Mouse (Mus musculus): ENCODE results near the gene Irf2bpl. TPM values are rescaled to one million over a fixed set of nuclear protein-coding genes. Genes with fewer than 3 reads are reported as not detected.

Gene Irf2bpl
- polyA plus RNA-seq, 1 experiment from 2014 or later, result 53.9 TPM

- no peak overlapping the region for H3K4me3 ChIP-seq
- no peak overlapping the region for H3K9ac ChIP-seq
- no peaks in the 10 kb centered on the region for H3K36me3 ChIP-seq
- H3K4me2 ChIP-seq (replicated peaks), result peak overlapping the region; percentile 54; the same call in 1 of the 2 replicates
- H3K27ac ChIP-seq, result peak overlapping the region; percentile 99
- no peak for ATAC-seq (ENCODE audit: insufficient number of reproducible peaks, insufficient read depth, low FRiP score, low TSS enrichment)
- H3K4me1 ChIP-seq, result peaks cover 80% of the 10 kb centered on the region
- no peaks in the 10 kb centered on the region for H3K9me3 ChIP-seq
- 28% methylated on average over 7 of the region's 7 CpGs for WGBS
- no peaks in the 10 kb centered on the region for H3K27me3 ChIP-seq
Observed at GRCm38 (mm10) chr12:86896921-86897512, 12.4 kb upstream of the Irf2bpl start.

GRCm38 (mm10) chr12:86896441-86896890 is 11.9 kb upstream of the Irf2bpl start:
- Histone ChIP-seq H3K27ac (peak overlapping the region; percentile 99), H3K36me3 (no peaks in the 10 kb centered on the region), H3K4me2 (replicated peaks) (peak overlapping the region; percentile 54), H3K4me1 (peaks cover 86% of the 10 kb centered on the region), H3K4me3 (no peak overlapping the region), H3K27me3 (no peaks in the 10 kb centered on the region), H3K9ac (no peak overlapping the region; the same call in 1 of the 2 replicates), H3K9me3 (no peaks in the 10 kb centered on the region)
- WGBS, result 15% methylated on average over 7 of the region's 7 CpGs
- ATAC-seq (ENCODE audit: insufficient number of reproducible peaks, insufficient read depth, low FRiP score, low TSS enrichment), result no peak

DNA sequence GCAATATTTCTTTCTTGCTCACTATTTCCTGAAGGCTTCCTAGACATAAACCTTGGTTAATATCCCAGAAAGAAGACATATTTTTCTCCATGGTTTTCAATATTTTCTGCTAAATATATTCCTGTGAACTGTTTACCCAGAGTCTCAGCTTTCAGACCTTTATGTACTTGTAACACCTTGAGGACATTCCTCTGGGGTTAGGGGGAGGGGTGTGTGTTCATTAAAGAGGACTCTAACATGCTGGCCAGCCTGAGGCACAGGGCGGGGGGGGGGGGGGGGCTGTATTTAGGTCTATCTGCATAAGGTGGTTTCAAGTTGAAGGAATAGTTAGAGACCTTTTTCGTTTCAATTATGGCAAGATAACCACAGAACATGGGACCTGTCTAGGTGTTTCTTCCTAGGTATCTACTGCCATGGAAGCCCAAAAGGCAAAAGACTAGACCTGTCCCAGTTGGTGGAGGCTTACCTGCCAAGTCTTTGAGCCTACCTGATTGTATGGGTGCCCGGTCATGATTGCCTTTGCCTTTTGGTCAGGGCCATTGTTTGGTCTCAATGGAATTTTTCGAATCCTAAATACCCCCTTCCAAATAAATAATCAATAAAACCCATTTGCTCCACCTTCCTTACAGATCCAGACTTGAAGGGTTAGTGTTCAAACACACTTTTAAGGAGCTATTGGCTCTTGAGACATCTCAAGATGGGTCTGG is 11.3 kb upstream of the Irf2bpl start:
- no peaks in the 10 kb centered on the region for H3K9me3 ChIP-seq
- peaks cover 89% of the 10 kb centered on the region for H3K4me1 ChIP-seq
- peak overlapping the region; percentile 99 for H3K27ac ChIP-seq
- WGBS, result 36% methylated on average over 4 of the region's 4 CpGs
- H3K4me2 ChIP-seq (replicated peaks), result peak overlapping the region; percentile 54
- no peak overlapping the region; the same call in 1 of the 2 replicates for H3K4me3 ChIP-seq
- ATAC-seq (ENCODE audit: insufficient number of reproducible peaks, insufficient read depth, low FRiP score, low TSS enrichment), result no peak
- H3K27me3 ChIP-seq, result no peaks in the 10 kb centered on the region
- no peak overlapping the region for H3K9ac ChIP-seq
- no peaks in the 10 kb centered on the region for H3K36me3 ChIP-seq

- no peak; the same call in 1 of the 2 replicates for ATAC-seq (ENCODE audit: insufficient number of reproducible peaks, insufficient read depth, low FRiP score, low TSS enrichment)
- WGBS, result under 1% methylated on average over 12 of the region's 12 CpGs
- Histone ChIP-seq H3K4me2 (replicated peaks) (peak overlapping the region; percentile 54), H3K36me3 (no peaks in the 10 kb centered on the region), H3K4me1 (peaks cover 85% of the 10 kb centered on the region), H3K9ac (peak overlapping the region; percentile 13; the same call in 1 of the 2 replicates), H3K4me3 (peak overlapping the region; percentile 27), H3K27ac (peak overlapping the region; percentile 99), H3K9me3 (no peaks in the 10 kb centered on the region), H3K27me3 (no peaks in the 10 kb centered on the region)
Observed at GRCm38 (mm10) chr12:86894841-86895428, 10.3 kb upstream of the Irf2bpl start.

- no peaks in the 10 kb centered on the region for H3K9me3 ChIP-seq
- no peaks in the 10 kb centered on the region for H3K27me3 ChIP-seq
- H3K36me3 ChIP-seq, result no peaks in the 10 kb centered on the region
- H3K9ac ChIP-seq, result peak overlapping the region; percentile 44
- WGBS, result under 1% methylated on average over 22 of the region's 26 CpGs
- peak overlapping the region; percentile 54 for H3K4me2 ChIP-seq (replicated peaks)
- H3K27ac ChIP-seq, result peak overlapping the region; percentile 99
- ATAC-seq (ENCODE audit: insufficient number of reproducible peaks, insufficient read depth, low FRiP score, low TSS enrichment), result peak; percentile 88
- H3K4me3 ChIP-seq, result peak overlapping the region; percentile 27
- peaks cover 85% of the 10 kb centered on the region for H3K4me1 ChIP-seq
Observed at GRCm38 (mm10) chr12:86894184-86894839, 9.7 kb upstream of the Irf2bpl start.

DNA sequence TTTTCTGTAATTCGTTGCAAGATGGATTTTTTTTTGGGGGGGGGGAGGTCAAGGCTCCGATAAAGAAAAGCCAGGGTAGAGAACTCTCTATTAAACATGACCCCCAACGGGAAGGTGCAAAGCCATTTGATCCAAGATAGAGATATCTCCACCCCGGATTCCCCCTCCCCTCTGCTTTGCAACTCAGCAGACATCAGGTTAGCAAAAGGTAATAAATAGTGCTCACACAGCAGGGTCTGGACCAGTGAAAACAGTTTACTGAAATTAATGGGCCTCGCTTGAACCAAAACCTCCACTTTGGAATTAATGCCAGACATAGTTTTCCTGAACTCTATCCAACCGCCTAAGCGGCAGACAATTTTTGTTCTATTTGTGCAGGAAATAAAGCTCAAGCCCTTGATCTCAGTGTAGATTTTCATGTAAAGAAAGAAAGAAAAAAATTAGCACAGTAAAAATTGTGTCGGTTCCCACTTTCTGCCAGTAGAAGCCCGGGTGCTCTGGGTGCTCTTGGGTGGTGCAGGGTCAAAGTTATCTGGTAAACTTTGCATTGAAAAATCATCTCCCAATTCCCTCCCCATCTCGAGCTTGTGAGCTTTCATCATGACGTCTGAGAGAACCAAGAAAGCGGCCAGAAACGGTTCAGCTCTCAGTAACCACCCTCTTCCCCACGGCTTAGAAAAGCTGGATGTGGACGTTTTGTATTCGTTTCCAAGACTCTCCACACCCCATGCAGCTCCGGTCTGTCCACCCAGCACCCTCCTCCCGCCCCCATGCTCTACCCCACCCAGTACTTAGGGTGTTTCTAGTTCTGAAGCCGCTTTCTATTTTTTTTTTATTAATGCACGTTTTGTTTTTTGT is 9.0 kb upstream of the Irf2bpl start:
- peak overlapping the region; percentile 99 for H3K27ac ChIP-seq
- peaks cover 84% of the 10 kb centered on the region for H3K4me1 ChIP-seq
- 1% methylated on average over 20 of the region's 20 CpGs for WGBS
- peak; percentile 22 for ATAC-seq (ENCODE audit: insufficient number of reproducible peaks, insufficient read depth, low FRiP score, low TSS enrichment)
- H3K4me2 ChIP-seq (replicated peaks), result peak overlapping the region; percentile 54
- peak overlapping the region; percentile 44 for H3K9ac ChIP-seq
- peak overlapping the region; percentile 27; the same call in 1 of the 2 replicates for H3K4me3 ChIP-seq
- H3K9me3 ChIP-seq, result no peaks in the 10 kb centered on the region
- H3K36me3 ChIP-seq, result no peaks in the 10 kb centered on the region
- no peaks in the 10 kb centered on the region for H3K27me3 ChIP-seq

DNA sequence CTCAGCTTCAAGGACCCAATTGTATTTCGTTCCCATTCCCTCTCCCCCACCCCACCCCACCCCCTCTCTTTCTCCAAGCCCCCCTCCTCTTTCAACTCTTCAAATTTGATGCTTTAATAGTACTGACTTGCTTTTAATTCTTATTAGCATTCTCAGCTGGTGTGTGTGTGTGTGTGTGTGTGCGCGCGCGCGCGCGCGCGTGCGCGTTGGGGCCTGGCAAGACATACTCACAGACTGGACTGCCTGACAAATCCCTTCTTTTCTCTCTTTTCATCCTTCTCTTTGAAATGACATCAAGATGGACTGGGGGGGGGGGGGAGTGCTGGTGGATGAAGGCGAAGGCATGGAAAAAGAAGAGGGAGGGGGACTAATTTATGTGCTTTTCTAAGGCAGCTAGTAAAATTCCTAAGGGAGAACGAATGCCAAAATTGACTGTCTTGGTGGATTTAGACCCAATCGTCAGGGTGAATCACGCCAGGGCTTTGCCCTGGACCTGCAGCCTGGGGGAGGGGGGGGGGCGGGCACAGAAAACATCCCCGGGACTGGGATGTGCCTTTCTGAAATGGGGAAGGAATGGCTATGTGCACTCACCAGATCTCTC is 8.2 kb upstream of the Irf2bpl start:
- ATAC-seq (ENCODE audit: insufficient number of reproducible peaks, insufficient read depth, low FRiP score, low TSS enrichment), result no peak
- Histone ChIP-seq H3K4me2 (replicated peaks) (peak overlapping the region; percentile 54), H3K4me1 (peaks cover 84% of the 10 kb centered on the region), H3K36me3 (no peaks in the 10 kb centered on the region), H3K27me3 (no peaks in the 10 kb centered on the region), H3K4me3 (0 out of 2 replicates have a peak overlapping the region, but pooled peaks have one; percentile 26), H3K27ac (peak overlapping the region; percentile 99), H3K9ac (0 out of 2 replicates have a peak overlapping the region, but pooled peaks have one; percentile 10), H3K9me3 (no peaks in the 10 kb centered on the region)
- 3% methylated on average over 17 of the region's 18 CpGs for WGBS

DNA sequence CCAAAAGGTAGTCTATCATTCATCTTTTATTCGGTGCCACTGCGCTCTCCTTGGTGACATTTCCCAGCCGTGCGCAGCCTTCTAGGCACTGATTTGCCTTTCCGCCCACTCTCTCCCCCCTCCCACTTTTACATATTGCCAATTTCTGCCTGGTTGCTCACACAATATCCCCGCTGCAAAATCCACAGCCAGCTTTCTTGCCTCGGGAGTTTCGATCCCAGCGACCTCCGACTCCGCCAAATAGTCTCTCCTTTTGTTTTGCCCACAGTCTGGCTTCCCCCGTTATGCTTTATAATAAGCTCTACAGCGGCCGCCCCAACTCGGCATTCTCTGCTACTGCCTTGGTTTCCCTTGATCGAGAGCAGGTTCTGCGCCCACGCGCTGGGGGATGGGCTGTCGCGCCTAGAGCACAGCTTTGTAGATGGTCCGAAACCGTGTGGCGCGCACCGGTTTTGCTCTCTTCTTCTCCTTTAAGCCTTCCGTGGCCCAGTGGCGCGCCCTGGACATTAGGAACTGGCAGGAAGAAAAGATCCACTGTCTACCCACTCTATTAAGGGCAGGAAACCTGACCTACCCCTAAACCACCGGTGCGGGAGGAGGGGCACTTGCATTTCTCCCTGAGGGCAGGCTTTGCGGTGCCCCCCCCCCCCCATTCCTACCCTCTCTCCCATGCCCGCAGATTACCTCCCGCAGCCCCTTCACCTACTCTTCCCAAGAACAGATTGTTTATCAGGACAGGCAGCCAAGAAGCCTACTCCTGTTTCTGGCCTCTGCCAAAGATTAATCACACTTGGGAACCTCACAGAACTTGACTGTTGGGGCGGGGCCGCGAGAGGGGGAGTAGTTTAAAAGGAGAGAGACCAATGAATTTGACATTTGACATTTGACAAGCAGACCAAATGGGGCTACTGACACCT is 7.4 kb upstream of the Irf2bpl start:
- peak overlapping the region; percentile 42; the same call in 1 of the 2 replicates for H3K9ac ChIP-seq
- peak overlapping the region; percentile 54 for H3K4me2 ChIP-seq (replicated peaks)
- no peaks in the 10 kb centered on the region for H3K27me3 ChIP-seq
- H3K4me3 ChIP-seq, result peak overlapping the region; percentile 26
- peak overlapping the region; percentile 99 for H3K27ac ChIP-seq
- H3K4me1 ChIP-seq, result peaks cover 83% of the 10 kb centered on the region
- no peaks in the 10 kb centered on the region for H3K9me3 ChIP-seq
- ATAC-seq (ENCODE audit: insufficient number of reproducible peaks, insufficient read depth, low FRiP score, low TSS enrichment), result no peak
- WGBS, result 1% methylated on average over 37 of the region's 37 CpGs
- no peaks in the 10 kb centered on the region for H3K36me3 ChIP-seq

GRCm38 (mm10) chr12:86891454-86891785 is 6.8 kb upstream of the Irf2bpl start:
- H3K9me3 ChIP-seq, result no peaks in the 10 kb centered on the region
- peaks cover 83% of the 10 kb centered on the region for H3K4me1 ChIP-seq
- H3K27me3 ChIP-seq, result no peaks in the 10 kb centered on the region
- H3K4me2 ChIP-seq (replicated peaks), result peak overlapping the region; percentile 54
- no peaks in the 10 kb centered on the region for H3K36me3 ChIP-seq
- peak overlapping the region; percentile 99 for H3K27ac ChIP-seq
- peak overlapping the region; percentile 26 for H3K4me3 ChIP-seq
- 5% methylated on average over 11 of the region's 11 CpGs for WGBS
- ATAC-seq (ENCODE audit: insufficient number of reproducible peaks, insufficient read depth, low FRiP score, low TSS enrichment), result no peak
- peak overlapping the region; percentile 42; the same call in 1 of the 2 replicates for H3K9ac ChIP-seq

Data from embryonic facial prominence, embryonic 12.5 days (tissue).